10 mouse cellular contexts compared by ENCODE assay signal in genomic region chr9:114785432-114786125, GRCm38 (mm10). TPM values are rescaled to one million over a fixed set of nuclear protein-coding genes. Genes with fewer than 3 reads are reported as not detected.
A peak's percentile ranks its signal among the peaks of the same experiment; 100 is the strongest.
DNase-seq lines count a peak whose midpoint lies in the region; ATAC-seq and TF ChIP-seq lines count a peak whose summit lies in the region.
"Had no signal": no experiment of that assay in that cellular context is flagged by ENCODE, and none has a peak within 500 bp of the region (broad histone marks: within the 10 kb centered on the region; RNA-seq: fewer than 3 reads in every experiment).

No protein-coding gene starts in this region.

- TF ChIP-seq CTCF in embryonic fibroblast, embryonic 13.5 days (IDR thresholded peaks at IDR 0.05; ENCODE audit: borderline replicate concordance, insufficient read depth, low read length), result no peak

- no peak overlapping the region for H3K27ac ChIP-seq in heart, embryonic 16.5 days (ENCODE audit: low read length)
- H3K27ac ChIP-seq in midbrain, embryonic 12.5 days (replicated peaks), result peak overlapping the region; percentile 22; the same call in 1 of the 2 replicates
- H3K27ac ChIP-seq in midbrain, embryonic 15.5 days, result no peak overlapping the region
- H3K27ac ChIP-seq in embryonic fibroblast, embryonic 13.5 days (ENCODE audit: insufficient read depth, low read length), result peak overlapping the region; percentile 77

- H3K9me3 ChIP-seq in heart, embryonic 16.5 days (replicated peaks; ENCODE audit: control insufficient read depth, low read length), result no peaks in the 10 kb centered on the region
- H3K9me3 ChIP-seq in midbrain, embryonic 12.5 days, result no peaks in the 10 kb centered on the region
- no peaks in the 10 kb centered on the region for H3K9me3 ChIP-seq in midbrain, embryonic 15.5 days

- H3K4me3 ChIP-seq in heart, embryonic 16.5 days (ENCODE audit: low read length), result no peak overlapping the region
- H3K4me3 ChIP-seq in midbrain, embryonic 12.5 days, result no peak overlapping the region
- H3K4me3 ChIP-seq in midbrain, embryonic 15.5 days, result no peak overlapping the region
- no peak overlapping the region for H3K4me3 ChIP-seq in embryonic fibroblast, embryonic 13.5 days (ENCODE audit: insufficient read depth, low read length)

- no peak for DNase-seq in heart, adult 9 months (ENCODE audit: low spot score in 2 of 2)
- peak; percentile 48 for DNase-seq in yolk sac, embryonic 10.5 days (ENCODE audit: low spot score)
- DNase-seq in layer of hippocampus, postnatal 25 days (ENCODE audit: extremely low spot score in 1 of 2, low spot score in 1 of 2), result no peak
- DNase-seq in gastrocnemius, postnatal 36 days, result no peak
- DNase-seq: right cerebral cortex, adult 18-20 months; thymus, adult 18-20 months had no signal

- WGBS in heart, embryonic 16.5 days, result 16% methylated on average over 16 of the region's 16 CpGs
- WGBS in midbrain, embryonic 12.5 days, result 6% methylated on average over 16 of the region's 16 CpGs
- WGBS in midbrain, embryonic 15.5 days, result 16% methylated on average over 16 of the region's 16 CpGs

- H3K9ac ChIP-seq in heart, embryonic 16.5 days (ENCODE audit: low read length), result no peak overlapping the region
- H3K9ac ChIP-seq in midbrain, embryonic 12.5 days (replicated peaks), result no peak overlapping the region
- no peak overlapping the region for H3K9ac ChIP-seq in midbrain, embryonic 15.5 days

- H3K27me3 ChIP-seq in heart, embryonic 16.5 days (ENCODE audit: control insufficient read depth, insufficient read depth, low read length), result no peaks in the 10 kb centered on the region
- H3K27me3 ChIP-seq in midbrain, embryonic 12.5 days, result peaks cover 9% of the 10 kb centered on the region
- no peaks in the 10 kb centered on the region for H3K27me3 ChIP-seq in midbrain, embryonic 15.5 days (replicated peaks)

- no peaks in the 10 kb centered on the region for H3K36me3 ChIP-seq in heart, embryonic 16.5 days (ENCODE audit: control insufficient read depth, insufficient read depth)
- no peaks in the 10 kb centered on the region for H3K36me3 ChIP-seq in midbrain, embryonic 12.5 days
- H3K36me3 ChIP-seq in midbrain, embryonic 15.5 days (replicated peaks), result no peaks in the 10 kb centered on the region

- intact Hi-C loops in gastrocnemius, postnatal 36 days (cut with DNase I), result no loop called here

- peaks cover 8% of the 10 kb centered on the region for H3K4me1 ChIP-seq in heart, embryonic 16.5 days (ENCODE audit: control insufficient read depth, insufficient read depth, low read length)
- peaks cover 17% of the 10 kb centered on the region for H3K4me1 ChIP-seq in midbrain, embryonic 12.5 days
- H3K4me1 ChIP-seq in midbrain, embryonic 15.5 days, result peaks cover 22% of the 10 kb centered on the region
- H3K4me1 ChIP-seq in embryonic fibroblast, embryonic 13.5 days (ENCODE audit: control insufficient read depth, insufficient read depth, low read length), result peaks cover 6% of the 10 kb centered on the region

- 0 out of 2 replicates have a peak, but pooled peaks have one; percentile 8 for TF ChIP-seq POLR2A in embryonic fibroblast, embryonic 13.5 days (IDR thresholded peaks at IDR 0.05; ENCODE audit: low read depth, low read length)

- peak overlapping the region; percentile 11; the same call in 1 of the 2 replicates for H3K4me2 ChIP-seq in heart, embryonic 16.5 days (ENCODE audit: low read depth, low read length)
- 0 out of 2 replicates have a peak overlapping the region, but pooled peaks have one; percentile 13 for H3K4me2 ChIP-seq in midbrain, embryonic 12.5 days (replicated peaks)
- no peak overlapping the region for H3K4me2 ChIP-seq in midbrain, embryonic 15.5 days

- no peak for ATAC-seq in heart, embryonic 16.5 days (replicated peaks; ENCODE audit: extremely low read depth, insufficient read depth, low FRiP score)
- no peak for ATAC-seq in midbrain, embryonic 12.5 days (ENCODE audit: low FRiP score, low read depth)
- no peak for ATAC-seq in midbrain, embryonic 15.5 days (replicated peaks)

RNA-seq across cellular contexts. Expression of gene Cmtm7, which starts 3.9 kb away (rescaled TPM):
- polyA plus RNA-seq in heart, embryonic 16.5 days (2015; fragmentation: Nextera tagmentation; extraction: Ambion mirVana), result 130 and 138 TPM in 2 replicates
- polyA plus RNA-seq in midbrain, embryonic 12.5 days (2016; fragmentation: Nextera tagmentation; extraction: Ambion mirVana), result 47.3 and 49.4 TPM in 2 replicates
- polyA plus RNA-seq in midbrain, embryonic 15.5 days (2015; fragmentation: Nextera tagmentation; extraction: Ambion mirVana), result 12.2 and 15.2 TPM in 2 replicates
- polyA plus RNA-seq in embryonic fibroblast, embryonic 13.5 days (2011; ENCODE audit: insufficient read length, low read depth, missing spikeins), result 95.8 and 105 TPM in 2 replicates
- total RNA-seq in layer of hippocampus, postnatal 25 days (2021), result 1 to 10 TPM; 4.9 to 5.1 TPM
- 1 to 10 TPM; 4.8 to 5.3 TPM for total RNA-seq in gastrocnemius, postnatal 36 days (2021)

RNA-seq across cellular contexts. Expression of gene Cmtm6, which starts 54.7 kb away (rescaled TPM):
- 51.0 and 51.6 TPM in 2 replicates for polyA plus RNA-seq in heart, embryonic 16.5 days (2015; fragmentation: Nextera tagmentation; extraction: Ambion mirVana)
- 21.8 and 23.8 TPM in 2 replicates for polyA plus RNA-seq in midbrain, embryonic 12.5 days (2016; fragmentation: Nextera tagmentation; extraction: Ambion mirVana)
- polyA plus RNA-seq in midbrain, embryonic 15.5 days (2015; fragmentation: Nextera tagmentation; extraction: Ambion mirVana), result 18.3 TPM in 2 replicates
- 17.6 and 17.8 TPM in 2 replicates for polyA plus RNA-seq in embryonic fibroblast, embryonic 13.5 days (2011; ENCODE audit: insufficient read length, low read depth, missing spikeins)
- total RNA-seq in layer of hippocampus, postnatal 25 days (2021), result 10 to 100 TPM; 21.4 to 21.8 TPM
- total RNA-seq in gastrocnemius, postnatal 36 days (2021), result 1 to 10 TPM; 6.5 to 6.7 TPM

RNA-seq across cellular contexts. Expression of gene Cmtm8, which starts 58.4 kb away (rescaled TPM):
- 16.0 and 25.0 TPM in 2 replicates for polyA plus RNA-seq in heart, embryonic 16.5 days (2015; fragmentation: Nextera tagmentation; extraction: Ambion mirVana)
- polyA plus RNA-seq in midbrain, embryonic 12.5 days (2016; fragmentation: Nextera tagmentation; extraction: Ambion mirVana), result 13.2 and 14.9 TPM in 2 replicates
- polyA plus RNA-seq in midbrain, embryonic 15.5 days (2015; fragmentation: Nextera tagmentation; extraction: Ambion mirVana), result 7.3 and 7.5 TPM in 2 replicates
- polyA plus RNA-seq in embryonic fibroblast, embryonic 13.5 days (2011; ENCODE audit: insufficient read length, low read depth, missing spikeins), result 1.3 and 1.8 TPM in 2 replicates
- 1 to 10 TPM; 1.8 to 2.0 TPM for total RNA-seq in layer of hippocampus, postnatal 25 days (2021)
- total RNA-seq in gastrocnemius, postnatal 36 days (2021), result 1 to 10 TPM; 2.4 to 3.0 TPM

Comparison
In these comparisons a context has a peak if more than half of its experiments do, and no peak if none do; other contexts are left out.
1. H3K27ac ChIP-seq: peak in midbrain, embryonic 12.5 days (single experiment) and embryonic fibroblast, embryonic 13.5 days (single experiment); none in heart, embryonic 16.5 days (single experiment) and midbrain, embryonic 15.5 days (single experiment).